Mouse (Mus musculus) B cell, adult 2 months (primary cell): Measurements from ENCODE around the gene Rif1.
A peak's percentile ranks its signal among the peaks of the same experiment; 100 is the strongest.

Source experiments
- DNase-seq, 2 experiments: peaks; one replicate each; pipeline ENCODE4 v3.0.0; 2022

Gene Rif1

DNA sequence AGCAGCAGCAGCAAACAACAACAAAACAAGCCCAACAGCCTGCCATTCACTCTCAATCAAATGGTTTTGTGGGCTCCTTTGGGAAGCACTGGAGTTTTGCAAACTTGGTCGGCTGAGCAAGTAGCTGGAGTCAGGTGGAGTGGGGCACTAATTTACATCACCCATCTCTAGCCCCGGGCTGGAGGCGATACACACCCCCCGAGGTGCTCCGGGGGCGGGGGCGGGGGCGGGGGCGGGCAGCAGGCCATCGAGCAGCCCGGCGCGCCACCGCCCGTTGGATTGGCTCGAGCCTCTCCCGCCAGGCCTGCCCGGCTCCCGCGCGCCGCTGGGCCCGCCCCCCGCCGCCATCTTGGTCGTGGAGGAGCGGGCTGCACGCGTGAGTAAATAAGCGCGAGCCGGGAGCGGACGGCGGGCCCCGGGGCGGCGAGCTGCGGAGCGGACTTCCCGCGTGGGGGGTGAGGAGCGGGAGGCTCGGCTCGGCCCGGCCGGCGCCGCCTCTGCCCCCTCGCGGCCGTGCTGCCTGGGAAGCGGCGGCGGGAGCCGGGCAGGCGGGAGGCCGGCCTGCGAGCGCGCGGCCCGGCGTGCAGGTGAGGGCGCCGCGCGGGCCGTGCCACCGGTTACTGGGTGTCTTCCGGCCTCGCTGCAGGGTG lies at the start of gene Rif1:
Gene Rif1, plus strand, starts transcription at position 342 of the 650 bp plus-strand sequence.
- DNase-seq, result peak; percentile 84 to 85

DNA sequence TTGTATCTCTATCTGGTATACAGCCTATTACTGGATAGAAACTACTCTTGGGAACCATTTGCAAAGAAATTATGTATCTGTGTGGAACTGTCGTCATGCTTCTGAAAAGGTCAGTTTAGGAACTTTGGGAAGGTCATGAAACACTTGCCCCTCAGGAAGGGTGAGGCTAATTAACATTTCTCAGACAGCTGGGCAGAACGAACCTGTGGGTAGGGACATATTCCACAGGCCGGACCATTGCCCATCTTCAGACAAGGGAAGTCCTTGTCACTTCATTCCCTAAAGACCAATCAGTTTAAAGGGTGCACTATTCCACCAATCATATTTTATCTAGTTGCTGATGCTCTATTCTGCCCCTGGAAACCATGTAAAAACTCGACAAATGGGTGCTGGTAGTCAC lies 45.6 kb upstream of the Rif1 start:
- no peak for DNase-seq

DNA sequence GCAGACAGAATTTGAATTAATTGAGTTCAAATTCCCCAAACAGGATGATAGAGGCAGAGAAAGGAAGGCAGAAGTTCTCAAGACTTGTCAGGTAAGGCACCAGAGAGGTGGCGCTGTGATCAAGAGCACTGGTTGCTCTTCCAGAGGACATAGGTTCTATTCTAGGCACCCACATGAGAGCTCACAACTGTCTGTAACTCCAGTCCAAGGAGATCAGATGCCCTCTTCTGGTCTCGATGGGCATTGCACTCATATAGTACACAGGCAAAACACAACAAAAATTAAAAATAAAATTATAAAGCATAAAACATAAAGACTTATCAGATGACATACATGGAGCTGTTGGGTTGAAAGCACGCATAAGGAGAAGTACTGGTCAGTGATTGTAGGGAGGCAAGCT lies 43.2 kb upstream of the Rif1 start:
- peak; percentile 4 to 12 for DNase-seq

DNA sequence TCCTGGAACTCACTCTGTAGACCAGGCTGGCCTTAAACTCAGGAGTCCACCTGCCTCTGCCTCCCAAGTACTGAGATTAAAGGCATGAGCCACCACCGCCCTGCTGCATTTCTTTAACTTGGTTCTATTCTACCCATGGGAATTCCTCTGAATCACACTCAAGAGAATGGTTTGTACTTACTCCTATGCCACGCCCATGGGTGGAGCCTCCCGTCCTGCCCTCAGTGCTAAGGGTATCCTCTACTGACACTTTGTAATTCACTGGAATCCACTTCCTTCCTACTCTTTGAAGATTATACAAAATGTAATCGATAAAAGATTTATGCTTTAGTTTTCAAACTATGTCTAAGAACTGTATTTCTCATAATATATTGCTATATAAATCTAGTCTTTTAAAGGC lies 41.1 kb upstream of the Rif1 start:
- DNase-seq, result no peak

DNA sequence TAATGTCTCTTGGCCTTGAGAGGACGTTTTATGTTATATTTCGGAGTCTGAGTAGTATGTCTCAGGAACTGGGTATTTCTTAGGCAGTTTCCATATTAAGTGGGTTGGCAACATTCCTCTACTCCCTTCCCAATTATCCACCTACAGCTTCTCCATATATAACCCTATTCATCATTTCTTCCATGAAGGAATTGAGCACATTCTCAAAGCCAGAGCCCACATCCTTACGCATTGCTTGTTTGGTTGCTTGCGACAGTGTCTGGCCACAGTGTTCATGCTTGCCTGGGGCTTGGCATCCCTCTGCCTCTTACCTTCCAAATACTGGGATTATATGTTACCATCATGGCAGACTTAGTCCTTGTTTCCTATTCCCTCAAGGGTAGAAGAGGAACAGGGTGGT lies 38.0 kb upstream of the Rif1 start:
- no peak for DNase-seq

DNA sequence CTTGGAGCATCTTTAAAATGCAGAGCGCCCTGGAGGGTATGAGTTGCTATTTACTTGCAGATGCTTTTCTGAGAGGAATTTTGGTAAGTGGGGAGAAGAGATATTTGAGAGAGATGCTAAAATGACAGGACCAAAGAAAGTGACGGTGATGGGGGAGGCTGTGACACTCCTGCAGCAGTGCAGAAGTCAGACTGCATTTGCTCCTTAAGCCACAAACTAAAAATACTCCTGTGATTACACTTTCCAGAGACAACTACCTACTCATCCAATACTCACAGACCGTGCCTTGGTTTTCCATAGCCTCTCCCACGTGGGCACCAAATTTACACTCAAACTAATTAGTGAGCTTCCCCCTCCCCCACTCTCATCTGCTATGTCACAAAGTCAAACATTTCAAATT lies 37.5 kb upstream of the Rif1 start:
- no peak for DNase-seq

DNA sequence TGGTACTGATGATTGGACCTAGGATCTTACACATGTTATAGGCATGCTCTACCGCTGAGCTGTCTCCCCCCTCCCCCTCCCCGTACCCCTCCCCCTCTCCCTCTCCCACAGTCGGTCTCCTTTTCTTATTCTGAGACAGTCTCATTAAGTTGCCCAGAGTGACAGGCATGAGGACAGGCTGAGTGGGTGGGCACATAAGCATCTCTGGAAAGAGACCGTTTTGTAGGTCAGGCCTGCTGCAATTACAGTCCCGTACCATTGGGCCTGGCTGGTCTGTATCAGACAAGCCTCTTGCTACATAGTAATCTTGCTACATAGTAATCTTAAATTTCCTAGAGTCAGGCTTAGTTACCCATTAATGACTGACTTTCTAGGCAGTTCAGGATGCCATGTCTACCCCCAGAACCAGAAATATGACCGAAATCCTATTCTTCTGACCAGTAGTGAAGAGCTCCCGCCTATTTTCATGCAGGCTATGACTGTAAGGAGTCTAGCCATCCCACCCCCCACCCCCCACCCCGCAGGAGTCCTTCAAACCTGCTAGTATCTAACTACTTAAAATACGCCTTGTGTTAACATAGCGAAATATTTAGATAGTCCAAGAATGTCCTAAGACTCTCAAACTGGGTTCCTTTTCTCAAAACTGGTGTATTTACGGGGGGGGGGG lies 35.6 kb upstream of the Rif1 start:
- no peak for DNase-seq

DNA sequence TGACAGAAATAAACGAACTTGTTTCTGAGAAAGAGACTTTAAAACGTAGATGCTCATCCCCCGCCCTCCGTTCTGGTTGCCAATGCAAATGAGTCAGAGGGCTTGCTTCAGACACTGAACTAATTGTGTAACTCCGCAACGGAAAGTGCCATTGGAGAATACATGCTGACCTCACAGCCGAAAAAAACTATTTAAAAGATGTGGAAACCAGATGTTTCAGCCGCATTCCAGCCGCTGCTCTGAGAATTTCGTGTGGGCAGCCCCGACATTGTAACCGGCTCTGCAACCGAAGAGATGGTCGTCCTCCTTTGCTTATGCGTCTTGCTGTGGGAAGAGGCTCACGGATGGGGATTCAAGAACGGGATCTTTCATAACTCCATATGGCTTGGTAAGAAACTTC lies 34.8 kb upstream of the Rif1 start, which contains the start of gene Tnfaip6:
Gene Tnfaip6, plus strand, starts transcription at position 128 of the 400 bp plus-strand sequence.
- peak; percentile 4 to 7 for DNase-seq

DNA sequence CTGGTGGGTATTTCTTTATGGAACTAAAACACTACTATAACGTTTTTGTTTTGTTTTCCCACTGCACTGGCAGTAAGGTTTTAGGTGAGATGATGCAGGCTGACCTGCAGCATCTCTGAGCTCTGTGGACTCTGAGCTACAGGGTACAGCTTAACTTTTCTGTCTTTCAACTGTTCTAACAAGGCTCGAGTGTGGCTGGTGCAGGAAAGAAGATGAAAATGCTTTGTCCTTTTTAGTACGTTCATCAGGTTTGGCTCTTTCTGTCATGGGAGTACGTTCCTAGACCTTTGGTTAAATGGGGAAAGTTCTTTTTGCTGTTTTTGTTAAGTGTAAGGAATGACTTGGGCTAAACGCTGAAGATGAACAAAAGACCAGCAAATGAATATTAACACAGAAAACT lies 34.1 kb upstream of the Rif1 start:
- DNase-seq, result no peak

DNA sequence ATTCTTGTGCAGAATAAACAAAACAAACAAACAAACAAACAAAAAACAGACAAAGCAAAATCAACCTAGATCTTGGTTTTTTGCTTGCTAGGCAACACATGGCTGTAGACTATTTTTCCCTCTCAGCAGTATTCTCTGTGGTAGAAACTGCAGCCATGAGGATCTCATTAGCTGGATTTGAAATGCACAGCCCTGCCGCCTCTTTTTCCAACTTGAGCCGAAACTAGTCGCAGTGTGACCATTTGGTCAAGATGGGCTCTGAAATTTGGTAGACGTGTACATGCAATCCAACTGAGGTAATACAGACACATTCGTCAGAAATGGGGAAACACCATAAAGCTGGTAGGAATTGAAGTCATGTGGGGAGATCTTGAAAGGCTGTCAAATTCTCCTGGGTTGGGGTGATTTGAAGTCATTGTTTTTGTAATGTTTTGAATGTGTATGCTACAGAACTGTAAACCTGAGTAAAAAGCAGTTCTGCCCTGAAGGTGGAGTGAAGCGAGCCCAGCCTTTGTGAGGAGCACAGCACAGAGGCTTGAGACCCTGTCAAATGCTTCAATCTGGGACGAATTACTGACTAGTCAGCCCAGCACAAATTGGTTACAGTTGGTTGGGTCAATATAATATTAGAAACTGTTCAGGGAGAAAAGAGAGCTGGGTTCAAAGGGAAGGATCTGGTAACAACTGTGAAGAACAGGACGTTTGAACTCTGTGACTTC lies 33.4 kb upstream of the Rif1 start:
- no peak for DNase-seq

DNA sequence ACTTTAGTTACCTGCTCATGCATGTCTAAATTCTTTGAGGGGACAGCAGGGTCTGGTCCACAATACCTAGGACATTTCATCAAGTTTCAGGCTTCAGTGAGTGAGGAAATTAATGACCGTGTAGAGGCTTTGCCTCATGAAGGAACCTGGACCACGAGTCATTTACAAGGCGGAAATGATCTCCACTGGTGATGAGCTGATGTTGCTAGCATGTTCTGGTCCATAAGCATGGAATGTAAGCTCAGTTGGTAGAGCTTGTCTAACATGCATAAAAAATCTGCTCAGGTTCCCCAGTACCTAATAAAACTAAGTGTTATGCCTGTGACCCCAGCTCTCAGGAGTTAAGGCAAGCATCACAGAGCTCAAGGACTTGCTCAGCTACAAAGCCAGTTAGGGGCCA lies 30.5 kb upstream of the Rif1 start:
- no peak for DNase-seq

DNA sequence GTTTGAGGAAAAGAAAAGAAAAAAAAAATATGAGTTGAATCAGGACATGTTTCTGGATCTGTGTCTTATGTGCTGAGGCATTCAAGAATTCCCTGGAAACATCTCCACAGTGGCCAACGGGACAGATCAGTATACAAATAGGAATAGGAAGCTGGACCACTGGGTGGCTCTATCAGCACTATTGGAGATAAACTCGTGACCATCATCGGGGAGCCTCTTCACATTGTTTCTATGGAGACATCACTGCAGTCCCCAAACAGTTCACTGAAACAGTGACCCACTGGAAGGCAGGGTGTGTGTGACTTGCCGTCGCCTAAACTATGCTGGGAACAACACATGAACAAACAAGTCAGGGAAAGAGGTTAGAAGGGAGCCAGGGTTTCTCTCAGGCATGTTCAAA lies 29.9 kb upstream of the Rif1 start:
- no peak for DNase-seq

DNA sequence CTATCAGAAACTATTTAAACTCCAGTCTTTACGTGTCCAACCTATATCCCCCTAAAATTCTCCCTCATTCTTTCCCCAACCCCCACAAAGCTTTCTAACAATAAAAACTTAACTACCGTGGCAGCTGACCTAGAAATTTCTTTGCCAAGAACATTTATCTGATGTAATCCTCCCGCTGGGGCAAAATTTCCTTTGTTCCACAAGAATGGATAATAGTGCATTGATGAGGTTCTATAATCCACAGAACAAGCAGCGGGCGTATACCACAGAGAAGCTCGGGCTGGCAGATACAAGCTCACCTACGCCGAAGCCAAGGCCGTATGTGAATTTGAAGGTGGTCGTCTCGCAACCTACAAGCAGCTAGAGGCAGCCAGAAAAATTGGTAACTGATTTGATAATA lies 29.1 kb upstream of the Rif1 start:
- DNase-seq, result no peak

DNA sequence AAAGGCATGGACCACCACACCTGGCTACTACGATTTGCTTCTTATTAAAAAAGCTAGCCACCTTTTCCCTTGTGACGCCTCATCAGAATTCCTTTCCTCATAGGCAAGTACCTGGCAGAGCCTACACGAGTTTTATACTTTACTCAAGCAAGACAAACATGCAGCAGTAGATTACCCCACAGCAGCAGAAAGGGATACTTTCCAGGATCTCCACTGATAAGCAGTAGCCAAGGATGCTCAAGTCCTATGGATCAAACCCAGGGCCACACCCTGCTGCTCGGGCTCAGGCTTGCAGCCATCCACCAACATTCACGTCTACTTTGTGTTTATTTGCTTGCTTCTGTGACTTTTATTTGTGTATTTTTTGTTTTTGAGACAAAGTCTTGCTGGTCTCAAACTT lies 26.6 kb upstream of the Rif1 start:
- no peak for DNase-seq

DNA sequence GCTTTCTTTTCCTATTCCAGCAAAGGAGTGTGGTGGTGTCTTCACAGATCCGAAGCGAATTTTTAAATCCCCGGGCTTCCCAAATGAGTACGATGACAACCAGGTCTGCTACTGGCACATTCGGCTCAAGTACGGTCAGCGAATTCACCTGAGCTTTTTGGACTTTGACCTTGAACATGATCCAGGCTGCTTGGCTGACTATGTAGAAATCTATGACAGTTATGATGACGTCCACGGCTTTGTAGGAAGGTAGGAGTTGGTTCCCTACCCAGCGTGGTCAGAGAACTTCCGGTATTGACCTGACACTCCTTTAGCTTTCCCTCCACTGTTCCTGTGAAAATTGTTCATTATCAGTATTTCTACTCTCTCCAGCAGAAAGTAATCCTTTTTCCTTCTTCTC lies 21.8 kb upstream of the Rif1 start:
- DNase-seq, result no peak

DNA sequence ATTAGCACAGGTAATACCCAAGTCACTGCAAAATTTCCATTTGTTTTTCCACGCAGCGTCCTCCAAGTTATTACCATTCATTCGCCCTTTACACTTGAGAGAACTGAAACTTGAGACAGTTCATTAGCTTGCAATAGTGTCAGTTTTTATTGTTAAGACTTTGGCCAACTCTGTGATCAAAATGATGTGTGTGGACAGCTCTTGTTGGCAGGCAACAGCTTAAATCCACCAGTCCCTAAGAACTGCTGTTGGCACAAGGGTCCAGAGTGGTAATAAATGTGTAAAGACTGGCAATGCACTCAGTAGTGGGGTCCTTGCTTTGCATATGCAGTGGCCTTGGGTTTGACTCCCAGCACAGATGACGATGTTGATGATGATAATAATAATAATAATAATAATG lies 20.3 kb upstream of the Rif1 start:
- no peak for DNase-seq

DNA sequence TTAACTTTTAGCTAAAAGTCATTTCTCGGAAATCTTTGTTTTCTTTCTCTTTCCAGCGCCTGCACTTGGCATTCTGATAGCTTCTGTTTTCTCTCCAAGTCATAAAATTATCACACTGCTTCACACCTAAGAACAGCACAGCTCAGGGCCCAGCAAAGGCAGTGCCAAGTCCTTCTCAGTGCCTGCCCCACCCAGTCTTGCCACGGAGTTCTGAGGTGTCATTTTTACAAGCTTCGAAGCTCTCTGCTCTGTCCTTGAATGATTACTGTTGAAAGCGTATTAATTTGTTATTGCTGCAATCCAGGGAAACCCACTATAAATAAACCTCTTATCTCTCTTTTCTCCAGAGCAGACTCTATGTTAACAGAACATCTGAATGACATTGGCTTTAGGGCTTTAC lies 19.1 kb upstream of the Rif1 start:
- DNase-seq, result no peak

DNA sequence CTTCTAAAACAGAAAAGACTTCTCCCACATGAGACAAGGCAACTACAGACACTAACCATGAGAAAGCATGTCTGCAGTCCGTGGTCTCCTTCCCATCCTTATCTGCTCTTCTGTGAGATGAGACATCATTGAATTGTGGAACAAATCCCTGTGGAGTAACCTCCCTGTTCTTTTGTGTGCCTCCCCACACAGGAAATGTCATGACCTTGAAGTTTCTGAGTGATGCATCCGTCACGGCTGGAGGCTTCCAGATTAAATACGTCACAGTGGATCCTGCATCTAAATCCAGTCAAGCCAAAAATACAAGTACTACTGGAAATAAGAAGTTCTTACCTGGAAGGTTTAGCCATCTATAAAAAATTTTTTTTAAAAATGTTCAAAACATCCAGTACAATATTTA lies 17.0 kb upstream of the Rif1 start:
- no peak for DNase-seq

DNA sequence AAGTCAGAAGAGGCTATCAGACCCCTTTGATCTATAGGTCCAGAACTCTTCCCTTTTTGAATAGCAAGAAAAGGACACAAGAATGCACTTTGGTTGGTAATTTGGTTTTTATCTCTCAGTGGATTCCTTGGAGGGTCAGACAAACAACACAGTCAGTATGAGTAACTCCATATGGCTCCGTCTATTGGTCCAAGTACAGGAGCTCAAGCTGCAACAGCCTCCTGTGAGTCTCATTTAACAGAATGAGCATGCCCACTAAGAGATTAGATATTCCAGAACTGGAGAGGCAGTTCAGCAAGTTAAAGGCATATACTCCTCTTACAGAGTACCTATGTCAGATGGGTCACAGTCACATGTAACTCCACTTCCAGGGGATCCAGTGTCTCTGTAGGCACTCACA lies 15.5 kb upstream of the Rif1 start:
- no peak for DNase-seq

DNA sequence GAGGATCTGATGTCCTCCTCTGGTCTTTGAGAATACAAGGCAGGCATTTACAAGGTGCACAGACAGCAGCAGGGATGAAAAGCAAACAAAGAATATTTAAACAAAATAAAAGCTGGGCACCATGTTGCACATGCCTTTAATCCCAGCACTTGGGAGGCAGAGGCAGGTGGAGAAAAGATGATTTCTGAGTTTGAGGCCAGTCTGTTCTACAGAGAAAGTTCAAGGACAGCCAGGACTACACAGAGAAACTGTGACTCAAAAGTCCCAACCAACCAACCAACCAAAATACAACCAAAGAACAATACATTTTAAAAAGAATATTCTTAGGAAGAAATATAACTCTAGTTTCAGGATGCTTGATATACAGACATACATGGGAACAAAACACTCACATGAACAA lies 15.0 kb upstream of the Rif1 start:
- no peak for DNase-seq

DNA sequence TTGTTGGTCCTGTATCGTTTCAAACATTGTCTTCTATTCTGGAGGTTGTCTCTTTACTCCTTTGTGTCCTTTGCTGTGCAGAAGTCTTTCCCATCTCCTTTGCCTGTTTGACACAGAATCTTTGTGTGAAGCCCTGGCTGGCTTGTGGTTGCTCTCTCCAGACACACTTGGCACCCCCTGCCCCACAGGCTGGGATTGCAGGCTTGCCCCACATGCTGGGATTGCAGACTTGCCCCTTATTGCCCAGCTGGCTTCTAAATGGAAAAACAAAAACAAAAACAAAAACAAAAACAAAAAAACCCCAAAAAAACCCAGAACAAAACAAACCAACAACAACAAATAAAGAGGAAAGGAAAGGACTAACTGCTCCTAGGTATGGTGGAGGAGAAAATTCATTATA lies 4.0 kb upstream of the Rif1 start:
- DNase-seq, result no peak

DNA sequence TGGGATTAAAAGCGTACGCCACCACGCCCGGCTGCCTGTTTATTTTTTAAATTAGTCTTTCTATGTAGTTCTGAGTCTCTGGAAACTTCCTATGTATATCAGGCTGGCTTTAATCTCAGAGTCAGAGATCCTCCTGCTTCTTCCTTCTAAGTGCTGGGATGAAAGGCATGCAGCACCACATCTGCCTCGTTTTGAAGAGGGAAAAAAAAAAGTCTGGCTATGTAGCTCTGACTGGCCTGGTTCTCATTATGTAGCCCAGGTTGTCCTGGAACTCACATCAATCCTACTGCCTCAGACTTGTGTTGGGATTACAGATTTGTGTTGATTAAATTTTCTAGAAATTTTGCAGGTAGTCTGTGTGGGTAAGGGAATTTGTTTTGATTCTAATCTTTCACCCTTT lies 1.8 kb upstream of the Rif1 start:
- DNase-seq, result no peak

DNA sequence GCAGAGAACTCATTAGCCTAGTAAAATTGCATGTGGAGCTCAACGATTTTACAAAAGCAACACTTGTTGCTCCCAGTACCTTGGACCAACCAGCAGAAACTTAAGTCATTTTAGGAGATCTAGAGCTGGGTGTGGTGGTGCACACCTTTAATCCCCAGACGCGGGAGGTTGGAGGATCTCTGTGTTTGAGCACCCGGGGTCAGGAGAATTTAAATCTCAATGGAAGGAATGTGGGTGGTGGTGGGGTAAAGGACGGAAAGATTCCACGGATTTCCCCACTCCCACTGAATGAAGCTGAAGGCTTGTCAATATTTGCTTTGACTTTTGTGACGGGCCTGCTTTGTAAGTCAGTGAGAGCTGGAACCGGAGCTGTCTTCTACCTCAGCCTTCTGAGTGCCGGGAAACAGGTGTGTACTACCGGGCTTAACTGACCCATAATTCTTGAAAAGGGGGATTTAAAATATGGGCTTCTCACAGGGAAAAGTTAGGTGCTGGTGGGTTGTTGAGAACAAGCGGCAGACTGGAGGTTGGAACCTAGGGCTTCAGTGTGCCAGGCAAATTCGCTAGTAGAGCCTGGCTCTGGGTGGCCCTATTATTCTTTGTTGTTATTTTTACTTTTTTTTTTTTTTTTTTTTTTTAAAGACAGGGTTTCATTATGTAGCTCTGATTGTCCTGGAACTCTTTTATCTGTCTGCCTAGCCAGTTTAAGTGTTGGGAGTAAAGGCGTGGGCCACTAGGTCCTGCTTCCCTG lies 1.2 kb upstream of the Rif1 start:
- no peak for DNase-seq

DNA sequence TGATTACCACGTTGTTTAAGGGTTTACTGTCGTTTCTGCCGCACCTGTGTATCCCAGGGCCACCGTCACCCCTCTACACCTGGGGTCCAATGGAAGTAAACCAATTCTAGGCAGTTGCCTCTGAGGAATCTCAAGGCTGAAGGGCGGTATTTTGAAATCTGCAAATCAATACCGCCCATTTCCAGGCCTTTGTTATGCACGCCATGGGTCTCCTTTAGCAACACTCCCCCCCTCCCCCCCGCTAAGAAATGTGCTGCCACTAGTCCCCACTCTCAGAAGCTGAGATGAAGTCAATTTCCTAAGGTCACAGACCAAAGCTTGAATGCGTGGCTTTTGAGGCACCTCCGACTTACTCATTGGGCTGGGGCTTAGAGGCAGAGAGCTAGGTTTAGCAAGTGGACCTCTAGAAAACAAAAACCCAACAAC lies 554 bp upstream of the Rif1 start:
- no peak for DNase-seq
